Mouse (Mus musculus) 416B (cell line): ENCODE measurements at regions not wholly inside any gene's neighbourhood (a gene's known extent, or its start where the extent isn't known, plus 50 kb on each side); places are given as distances from the start of the nearest gene placed in this dataset.

ENCODE experiments used
- DNase-seq: peaks from one replicate; pipeline ENCODE4 v3.0.0; 2011; ENCODE audit warnings: low read depth

- DNase-seq = no peak
Observed at GRCm38 (mm10) chr1:155041592-155041991, 57.8 kb downstream of the Ier5 start.

GRCm38 (mm10) chr1:155040939-155041371, 58.5 kb downstream of the Ier5 start:
- peak; percentile 39 for DNase-seq

GRCm38 (mm10) chr1:155040086-155040726, 59.2 kb downstream of the Ier5 start:
- DNase-seq = peak; percentile 94

DNA sequence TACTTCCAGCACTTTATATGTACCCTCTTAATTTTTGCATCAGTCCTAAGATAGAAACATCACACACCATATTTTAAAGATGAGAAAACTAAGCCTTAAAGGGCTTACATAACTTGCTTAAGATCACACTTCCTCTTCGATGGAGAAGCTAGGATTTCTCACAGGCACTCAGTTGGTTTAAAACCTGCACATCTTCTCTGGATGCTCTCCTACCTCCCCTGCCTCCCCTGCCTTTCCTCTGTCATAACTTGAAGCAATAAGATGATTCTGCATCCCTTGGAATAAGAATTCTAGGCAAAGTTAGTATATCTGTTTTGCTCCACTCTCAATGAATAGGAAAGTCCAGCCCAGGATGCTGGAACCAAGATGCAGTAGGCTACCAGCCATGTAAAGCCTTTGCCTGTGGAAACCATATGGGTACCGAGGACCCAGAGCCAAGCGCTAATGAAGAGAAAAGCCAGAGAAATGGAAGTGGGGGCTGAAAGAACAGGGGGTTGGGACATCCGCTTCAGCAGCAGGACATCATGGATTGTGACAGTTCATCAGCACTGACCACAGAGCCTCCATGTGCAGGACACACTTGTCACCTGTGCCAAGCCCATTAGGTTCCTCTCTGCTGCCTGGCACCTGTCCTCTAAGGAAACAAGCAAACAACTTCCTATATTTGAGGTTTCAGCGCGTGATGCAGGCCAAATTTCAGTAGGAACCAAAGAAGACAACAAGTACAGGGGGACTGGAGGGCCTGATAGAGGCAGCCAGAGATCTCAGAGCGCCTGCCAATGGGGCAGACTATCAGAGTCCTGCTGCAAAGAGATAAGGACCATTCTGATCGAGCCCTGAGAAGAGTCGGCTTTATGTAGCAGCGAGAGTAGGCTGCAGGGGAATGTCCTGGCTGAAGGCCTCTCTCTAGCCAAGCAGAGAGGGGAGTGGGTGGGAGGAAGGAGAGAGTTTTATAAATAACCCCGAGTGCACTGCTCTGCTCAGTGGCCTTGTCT, 60.5 kb downstream of the Ier5 start:
- peak; percentile 29 for DNase-seq

GRCm38 (mm10) chr1:155037479-155037878, 62.0 kb downstream of the Ier5 start:
- DNase-seq = no peak

GRCm38 (mm10) chr1:155030908-155031307, 68.5 kb downstream of the Ier5 start:
- peak; percentile 38 for DNase-seq

GRCm38 (mm10) chr1:155029195-155029879, 70.1 kb downstream of the Ier5 start:
- peak; percentile 64 for DNase-seq

DNA sequence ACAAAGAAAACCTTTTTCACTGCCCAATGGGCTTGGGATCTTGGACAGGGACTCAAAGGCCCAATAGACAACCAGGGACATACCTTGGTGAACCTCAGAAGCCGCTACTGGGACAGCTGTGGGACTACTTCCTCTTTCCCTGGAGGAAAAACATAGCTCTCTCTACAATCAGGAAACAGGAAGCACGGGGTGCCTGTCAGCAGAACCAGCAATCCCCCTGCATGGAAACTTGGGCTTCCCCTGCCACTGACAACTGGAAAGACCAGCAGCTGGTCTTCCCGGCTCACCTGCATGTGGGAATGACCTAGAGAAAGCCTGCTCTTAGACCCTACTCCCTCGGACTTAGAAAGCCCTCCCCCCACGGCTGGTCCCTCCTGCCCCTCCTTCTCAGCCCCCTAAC, 70.7 kb downstream of the Ier5 start:
- DNase-seq = peak; percentile 58

DNA sequence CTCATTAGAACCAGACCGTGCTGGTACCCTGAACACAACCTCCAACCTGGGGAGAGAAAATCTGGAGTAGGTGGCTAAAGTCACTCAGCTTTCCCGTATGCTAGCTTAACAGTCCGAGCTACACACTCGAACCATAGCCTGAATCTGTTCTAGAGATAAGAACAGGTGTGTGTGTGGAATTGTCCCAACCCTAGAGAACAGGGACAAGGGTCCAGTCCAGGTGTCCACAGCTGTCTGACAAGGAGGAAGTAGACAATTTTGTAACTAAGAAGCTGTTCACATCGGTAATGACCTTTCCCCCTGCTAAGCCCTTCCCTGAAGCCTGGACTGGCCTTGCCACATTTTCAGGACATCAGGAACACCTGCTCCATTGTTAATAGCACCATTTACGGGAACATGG, 71.3 kb downstream of the Ier5 start:
- DNase-seq = no peak

DNA sequence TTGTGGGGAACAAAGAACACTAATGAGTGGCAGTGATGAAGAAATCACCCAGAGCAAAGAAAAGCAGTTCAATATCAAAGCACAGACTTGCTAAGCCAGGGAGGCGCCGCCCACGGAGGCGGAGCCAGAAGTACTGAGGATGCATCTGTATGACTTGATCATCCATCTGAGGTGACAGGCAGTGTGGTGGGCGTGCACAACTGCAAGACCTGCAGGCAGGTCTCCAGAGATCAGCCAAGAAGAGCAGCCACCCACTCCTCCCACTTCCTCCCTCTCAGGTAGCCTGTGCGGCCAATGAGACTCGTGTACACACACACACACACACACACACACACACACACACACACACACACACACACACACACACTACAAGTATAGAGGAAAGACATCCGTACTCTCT, 71.9 kb downstream of the Ier5 start:
- peak; percentile 73 for DNase-seq

DNA sequence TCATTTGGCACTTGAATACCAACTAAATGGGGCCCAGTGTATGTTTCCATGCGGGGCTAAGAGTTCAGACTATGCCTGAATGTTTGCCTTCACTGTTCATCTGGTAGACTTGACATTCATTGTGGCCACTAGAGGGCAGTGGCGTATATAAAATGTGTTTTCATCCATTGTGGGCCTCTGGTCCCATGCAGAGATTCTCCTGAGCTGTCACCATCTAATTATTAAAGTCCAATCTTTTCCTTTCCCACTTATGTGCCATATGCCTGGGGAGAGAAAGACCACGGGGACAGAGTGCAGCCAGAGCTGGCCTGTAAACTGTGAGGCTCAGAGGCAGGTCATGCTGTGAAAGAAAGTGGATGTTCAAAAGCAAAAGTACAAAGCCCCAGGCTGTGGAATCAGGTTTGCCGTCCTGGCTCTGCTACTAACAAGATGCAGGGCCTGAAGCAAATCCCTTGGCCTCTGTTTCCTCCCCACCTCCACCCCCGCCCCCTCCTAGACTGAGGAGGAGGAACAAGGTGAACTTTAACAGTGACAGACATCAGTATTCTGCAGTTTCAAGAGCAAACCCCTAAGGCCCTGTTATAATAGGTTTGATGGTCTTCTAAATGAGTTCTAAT, 73.5 kb downstream of the Ier5 start:
- DNase-seq = peak; percentile 77

- DNase-seq = no peak
Observed at GRCm38 (mm10) chr1:155023324-155023723, 76.1 kb downstream of the Ier5 start.

DNA sequence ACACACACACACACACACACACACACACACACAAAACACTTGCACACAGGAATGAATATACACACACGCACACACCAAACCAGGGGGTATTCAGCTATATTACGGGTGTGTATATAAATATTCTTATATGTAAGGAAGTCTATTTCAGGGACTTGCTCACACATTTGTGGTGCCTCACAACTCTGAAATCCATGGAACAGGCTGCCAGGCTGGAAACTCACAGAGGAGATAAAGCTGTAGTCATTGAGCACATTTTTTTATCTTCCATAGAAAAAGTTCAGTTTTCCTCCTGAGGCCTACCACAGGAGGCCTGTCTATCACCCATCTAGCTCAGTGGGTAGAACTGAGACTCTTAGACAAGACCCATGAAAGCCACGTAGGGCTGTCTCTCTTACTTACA, 83.8 kb downstream of the Ier5 start:
- DNase-seq = no peak

GRCm38 (mm10) chr1:155014944-155015343, 84.5 kb downstream of the Ier5 start:
- no peak for DNase-seq

GRCm38 (mm10) chr1:155013784-155014183, 85.7 kb downstream of the Ier5 start:
- DNase-seq = no peak

GRCm38 (mm10) chr1:155013361-155013760, 86.1 kb downstream of the Ier5 start:
- no peak for DNase-seq

DNA sequence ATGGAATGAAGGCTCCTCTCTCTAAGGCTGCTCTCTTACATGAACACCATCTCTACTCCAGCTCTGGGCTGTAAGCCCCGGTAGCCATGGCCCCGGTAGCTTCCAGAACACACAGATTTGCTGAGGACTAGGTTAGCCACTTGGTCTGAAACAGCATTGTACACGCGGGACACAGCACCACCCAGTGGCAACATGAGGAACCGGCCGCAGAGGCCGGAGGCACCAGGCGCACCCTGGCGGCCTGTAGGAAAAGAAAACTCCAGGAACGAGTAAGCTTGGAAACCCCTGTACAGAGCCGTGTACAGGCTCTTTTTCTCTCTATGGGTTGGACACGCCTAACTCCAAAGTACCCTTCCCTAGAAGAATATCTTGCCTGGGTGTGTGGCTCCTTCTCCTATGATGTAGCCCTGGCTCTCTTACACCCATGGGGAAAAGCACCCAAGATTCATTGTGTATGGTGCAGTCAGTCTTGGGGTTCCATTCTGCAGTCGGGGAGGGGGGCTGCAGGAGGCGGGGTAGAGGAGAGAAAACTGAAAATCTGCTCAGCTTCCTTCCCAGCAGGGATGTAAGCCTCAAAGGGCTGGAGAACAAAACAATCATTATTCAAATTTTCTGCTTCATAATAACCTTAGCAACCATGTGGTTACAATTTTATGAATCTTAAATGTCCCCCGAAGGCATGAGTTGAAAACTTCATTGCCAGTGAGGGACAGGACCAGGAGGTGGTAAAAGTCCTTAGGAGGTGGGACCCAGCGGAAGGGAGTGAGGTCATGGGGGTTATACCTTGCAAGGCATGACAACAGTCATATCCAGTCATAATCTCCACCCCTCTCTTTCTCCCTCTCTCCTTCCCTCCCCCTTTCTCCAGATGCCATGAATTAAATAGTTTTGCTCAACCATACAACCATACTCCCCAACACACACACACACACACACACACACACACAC, 92.6 kb downstream of the Ier5 start:
- peak; percentile 83 for DNase-seq

GRCm38 (mm10) chr1:155006099-155006498, 93.3 kb downstream of the Ier5 start:
- DNase-seq = peak; percentile 14

GRCm38 (mm10) chr1:155000301-155000700, 99.1 kb downstream of the Ier5 start:
- no peak for DNase-seq

DNA sequence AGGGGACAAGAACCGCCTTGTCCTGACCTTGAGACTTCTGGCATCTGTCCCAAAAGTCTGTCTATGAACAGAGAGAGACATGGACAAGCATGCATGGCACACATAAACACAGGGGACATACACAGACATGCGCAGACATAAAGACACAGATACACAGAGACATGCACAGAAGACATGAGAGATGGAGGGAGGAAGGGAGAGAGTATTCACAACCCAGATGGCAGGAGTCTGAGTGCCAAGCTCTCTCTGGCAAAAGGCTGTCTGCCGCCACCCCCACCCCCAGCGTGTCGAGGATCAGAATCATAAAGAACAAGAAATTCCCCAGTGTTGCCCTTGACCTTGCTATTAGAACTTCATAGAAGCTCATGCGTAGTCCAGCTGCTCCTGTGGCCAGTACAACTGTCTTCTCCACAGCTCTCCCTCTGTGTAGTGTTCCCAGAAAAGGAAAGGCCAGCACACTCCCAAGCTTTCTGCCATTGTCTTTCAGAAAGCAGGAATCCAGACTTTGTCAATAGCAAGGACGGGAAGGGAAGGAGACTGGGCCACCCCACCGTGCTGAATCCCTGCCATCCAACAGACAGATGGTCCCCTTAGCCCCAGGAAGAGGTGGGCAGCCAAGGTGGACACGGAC, 99.8 kb downstream of the Ier5 start:
- DNase-seq = no peak
